Mouse (Mus musculus) heart, embryonic 13.5 days (tissue): ENCODE data around the gene Gimap4. TPM values are rescaled to one million over a fixed set of nuclear protein-coding genes. Genes with fewer than 3 reads are reported as not detected.

Experiments used
- ATAC-seq: fragments of 200-750 bp; cut with Nextera tagmentation; 2 replicates; pipeline ENCODE4 v1.8.0; 2017; ENCODE audit warnings: moderate TSS enrichment; ENCODE audit not compliant: insufficient number of reproducible peaks, low FRiP score, low TSS enrichment; ENCODE audit errors: extremely low read depth
- H3K27ac ChIP-seq: fragments of 300-500 bp; sonication (generic); replicated peaks from 2 replicates; pipeline ENCODE4 v1.5.1; 2015; ENCODE audit warnings: moderate library complexity, mild to moderate bottlenecking, inconsistent platforms
- H3K27me3 ChIP-seq: fragments of 300-500 bp; sonication (generic); replicated peaks from 2 replicates; pipeline ENCODE4 v1.6.1; 2015; ENCODE audit warnings: mild to moderate bottlenecking, inconsistent platforms
- H3K36me3 ChIP-seq: fragments of 300-500 bp; sonication (generic); 2 replicates; pipeline ENCODE4 v1.6.1; 2015; ENCODE audit warnings: mild to moderate bottlenecking, inconsistent platforms
- H3K4me1 ChIP-seq: fragments of 300-500 bp; sonication (generic); 2 replicates; pipeline ENCODE4 v1.6.1; 2015; ENCODE audit warnings: inconsistent platforms
- H3K4me2 ChIP-seq: fragments of 300-500 bp; sonication (generic); 2 replicates; pipeline ENCODE4 v1.6.1; 2015; ENCODE audit warnings: inconsistent platforms, mild to moderate bottlenecking, moderate library complexity
- H3K4me3 ChIP-seq: fragments of 300-500 bp; sonication (generic); 2 replicates; pipeline ENCODE4 v1.5.1; 2015; ENCODE audit warnings: moderate library complexity, mild to moderate bottlenecking, inconsistent platforms
- H3K9ac ChIP-seq: fragments of 300-500 bp; sonication (generic); 2 replicates; pipeline ENCODE4 v1.6.1; 2015; ENCODE audit warnings: inconsistent platforms, mild to moderate bottlenecking, moderate library complexity
- H3K9me3 ChIP-seq: fragments of 300-500 bp; sonication (generic); 2 replicates; pipeline ENCODE4 v1.6.1; 2016; ENCODE audit warnings: inconsistent platforms
- WGBS: fragments of 180-500 bp; shearing (Covaris S2); methylation state at CpG from one replicate; pipeline ENCODE4 v1.1.7; 2015; ENCODE audit warnings: mixed read lengths; 5-methylcytosine and 5-hydroxymethylcytosine counted together
- polyA plus RNA-seq: library from polyadenylated mRNA; unstranded; fragments of >200 nt; fragmentation: Nextera tagmentation; extraction: Ambion mirVana; gene quantifications from 2 replicates; pipeline ENCODE4 v1.2.1, GENCODE M21; 2015

Gimap4 gene
- polyA plus RNA-seq, 1 experiment from 2014 or later = 18.4 TPM

- Histone ChIP-seq H3K4me3 (no peak overlapping the region), H3K9ac (no peak overlapping the region), H3K4me2 (no peak overlapping the region), H3K27me3 (no peaks in the 10 kb centered on the region), H3K27ac (peak overlapping the region; percentile 76), H3K36me3 (peaks cover 11% of the 10 kb centered on the region), H3K9me3 (no peaks in the 10 kb centered on the region), H3K4me1 (0 out of 2 replicates have a peak, but pooled peaks cover 2% of the 10 kb centered on the region)
- 58% methylated on average over 5 of the region's 5 CpGs for WGBS
- ATAC-seq = no peak
Measured at GRCm38 (mm10) chr6:48702601-48703000, 18.3 kb downstream of the Gimap4 start.

- Histone ChIP-seq H3K27me3 (no peaks in the 10 kb centered on the region), H3K36me3 (peaks cover 11% of the 10 kb centered on the region), H3K4me2 (no peak overlapping the region), H3K27ac (no peak overlapping the region), H3K4me1 (0 out of 2 replicates have a peak, but pooled peaks cover 2% of the 10 kb centered on the region), H3K9ac (no peak overlapping the region), H3K4me3 (no peak overlapping the region), H3K9me3 (no peaks in the 10 kb centered on the region)
- no peak for ATAC-seq
Measured at GRCm38 (mm10) chr6:48704146-48704545, 19.8 kb downstream of the Gimap4 start.

GRCm38 (mm10) chr6:48706130-48706529 is 21.8 kb downstream of the Gimap4 start:
- no peak for ATAC-seq
- H3K36me3 ChIP-seq = peaks cover 11% of the 10 kb centered on the region
- 40% methylated on average over 3 of the region's 3 CpGs for WGBS
- no peaks in the 10 kb centered on the region for H3K27me3 ChIP-seq
- no peaks in the 10 kb centered on the region for H3K9me3 ChIP-seq
- H3K4me3 ChIP-seq = peak overlapping the region; percentile 40
- no peaks in the 10 kb centered on the region for H3K4me1 ChIP-seq
- peak overlapping the region; percentile 48 for H3K4me2 ChIP-seq
- peak overlapping the region; percentile 61 for H3K9ac ChIP-seq
- H3K27ac ChIP-seq = peak overlapping the region; percentile 68

GRCm38 (mm10) chr6:48718455-48718854 is 34.1 kb downstream of the Gimap4 start, which contains the start of the genes Gm28053 and Gimap7:
Gm28053 (plus strand) TSS chr6:48718607.
Gimap7 (plus strand) TSS chr6:48718621.
- H3K4me1 ChIP-seq = no peaks in the 10 kb centered on the region
- ATAC-seq = no peak
- no peak within 1 kb of the TSS for H3K4me2 ChIP-seq
- 56% methylated on average over 2 of the region's 2 CpGs for WGBS
- no peak within 1 kb of the TSS for H3K4me3 ChIP-seq
- no peak within 1 kb of the TSS for H3K27ac ChIP-seq
- no peaks in the 10 kb centered on the region for H3K9me3 ChIP-seq
- H3K27me3 ChIP-seq = no peaks in the 10 kb centered on the region
- H3K36me3 ChIP-seq = no peaks in the 10 kb centered on the region
- no peak within 1 kb of the TSS for H3K9ac ChIP-seq

- Histone ChIP-seq H3K4me2 (no peak overlapping the region), H3K4me3 (no peak overlapping the region), H3K27ac (no peak overlapping the region), H3K4me1 (peaks cover 3% of the 10 kb centered on the region), H3K9ac (no peak overlapping the region), H3K9me3 (no peaks in the 10 kb centered on the region), H3K27me3 (no peaks in the 10 kb centered on the region), H3K36me3 (no peaks in the 10 kb centered on the region)
- 65% methylated on average over 4 of the region's 4 CpGs for WGBS
- no peak for ATAC-seq
Measured at GRCm38 (mm10) chr6:48720326-48720725, 36.0 kb downstream of the Gimap4 start.

- 73% methylated on average over 8 of the region's 8 CpGs for WGBS
- H3K4me2 ChIP-seq = no peak overlapping the region
- no peaks in the 10 kb centered on the region for H3K9me3 ChIP-seq
- H3K27ac ChIP-seq = no peak overlapping the region
- H3K4me3 ChIP-seq = no peak overlapping the region
- ATAC-seq = no peak
- H3K9ac ChIP-seq = no peak overlapping the region
- H3K36me3 ChIP-seq = no peaks in the 10 kb centered on the region
- no peaks in the 10 kb centered on the region for H3K27me3 ChIP-seq
- H3K4me1 ChIP-seq = peaks cover 14% of the 10 kb centered on the region
Measured at GRCm38 (mm10) chr6:48723468-48723867, 39.1 kb downstream of the Gimap4 start.

- peak overlapping the region; percentile 56 for H3K27ac ChIP-seq
- peaks cover 14% of the 10 kb centered on the region for H3K4me1 ChIP-seq
- no peak overlapping the region for H3K4me3 ChIP-seq
- H3K9ac ChIP-seq = no peak overlapping the region
- H3K27me3 ChIP-seq = no peaks in the 10 kb centered on the region; the same call in 1 of the 2 replicates
- H3K4me2 ChIP-seq = peak overlapping the region; percentile 25
- 0% methylated on average over 1 of the region's 1 CpGs for WGBS
- H3K36me3 ChIP-seq = no peaks in the 10 kb centered on the region
- no peak; the same call in 1 of the 2 replicates for ATAC-seq
- no peaks in the 10 kb centered on the region for H3K9me3 ChIP-seq
Measured at GRCm38 (mm10) chr6:48725476-48725875, 41.1 kb downstream of the Gimap4 start.

GRCm38 (mm10) chr6:48727761-48728160 is 43.4 kb downstream of the Gimap4 start:
- Histone ChIP-seq H3K36me3 (no peaks in the 10 kb centered on the region), H3K9me3 (no peaks in the 10 kb centered on the region), H3K4me3 (no peak overlapping the region), H3K4me2 (no peak overlapping the region), H3K27me3 (no peaks in the 10 kb centered on the region; the same call in 1 of the 2 replicates), H3K4me1 (peaks cover 14% of the 10 kb centered on the region), H3K9ac (no peak overlapping the region), H3K27ac (no peak overlapping the region)
- WGBS = 79% methylated on average over 5 of the region's 5 CpGs
- no peak for ATAC-seq

GRCm38 (mm10) chr6:48732864-48733304 is 48.5 kb downstream of the Gimap4 start:
- no peak overlapping the region for H3K27ac ChIP-seq
- no peaks in the 10 kb centered on the region; the same call in 1 of the 2 replicates for H3K27me3 ChIP-seq
- no peaks in the 10 kb centered on the region for H3K9me3 ChIP-seq
- 40% methylated on average over 8 of the region's 8 CpGs for WGBS
- H3K36me3 ChIP-seq = no peaks in the 10 kb centered on the region
- no peak overlapping the region for H3K4me2 ChIP-seq
- no peak overlapping the region for H3K4me3 ChIP-seq
- no peaks in the 10 kb centered on the region for H3K4me1 ChIP-seq
- ATAC-seq = no peak
- H3K9ac ChIP-seq = no peak overlapping the region

GRCm38 (mm10) chr6:48733660-48734059 is 49.3 kb downstream of the Gimap4 start:
- Histone ChIP-seq H3K36me3 (no peaks in the 10 kb centered on the region), H3K4me3 (no peak overlapping the region), H3K4me2 (no peak overlapping the region), H3K9me3 (no peaks in the 10 kb centered on the region), H3K9ac (no peak overlapping the region), H3K27me3 (no peaks in the 10 kb centered on the region; the same call in 1 of the 2 replicates), H3K4me1 (no peaks in the 10 kb centered on the region), H3K27ac (no peak overlapping the region)
- WGBS = 84% methylated on average over 1 of the region's 1 CpGs
- no peak for ATAC-seq

GRCm38 (mm10) chr6:48737053-48737452 is 52.7 kb downstream of the Gimap4 start:
- WGBS = 67% methylated on average over 2 of the region's 2 CpGs

GRCm38 (mm10) chr6:48737688-48738087 is 53.3 kb downstream of the Gimap4 start:
- Histone ChIP-seq H3K4me1 (peaks cover 20% of the 10 kb centered on the region), H3K27ac (no peak overlapping the region), H3K9me3 (no peaks in the 10 kb centered on the region), H3K4me3 (no peak overlapping the region), H3K36me3 (no peaks in the 10 kb centered on the region; the same call in 1 of the 2 replicates), H3K4me2 (no peak overlapping the region), H3K27me3 (peaks cover 25% of the 10 kb centered on the region), H3K9ac (no peak overlapping the region)
- no peak for ATAC-seq
- WGBS = 75% methylated on average over 5 of the region's 5 CpGs

More at GRCm38 (mm10) chr6:48737053-48737452, 52.7 kb downstream of the Gimap4 start:
- Histone ChIP-seq H3K9me3 (no peaks in the 10 kb centered on the region), H3K27me3 (peaks cover 18% of the 10 kb centered on the region), H3K4me2 (no peak overlapping the region), H3K36me3 (no peaks in the 10 kb centered on the region), H3K27ac (no peak overlapping the region), H3K4me1 (peaks cover 14% of the 10 kb centered on the region), H3K9ac (no peak overlapping the region), H3K4me3 (no peak overlapping the region)
- no peak for ATAC-seq
